Mouse (Mus musculus) intestine, embryonic 14.5 days (tissue): ENCODE measurements around the gene Wfdc8. TPM values are rescaled to one million over a fixed set of nuclear protein-coding genes. Genes with fewer than 3 reads are reported as not detected.
"Not testable (repeated sequence)": the region's sequence is repeated elsewhere in the genome, so short reads cannot be mapped to it uniquely, and the experiment has no call there.

Source experiments
- ATAC-seq: fragments of 200-750 bp; cut with Nextera tagmentation; replicated peaks from 2 replicates; pipeline ENCODE4 v1.8.0; 2017; ENCODE audit warnings: low read depth, moderate number of reproducible peaks, moderate TSS enrichment, moderate library complexity; ENCODE audit not compliant: low FRiP score, low TSS enrichment
- DNase-seq: peaks from one replicate; pipeline ENCODE4 v3.0.0-alpha.2; 2018; ENCODE audit warnings: low spot score
- H3K27ac ChIP-seq: fragments of 300-500 bp; sonication (generic); 2 replicates; pipeline ENCODE4 v1.5.1; 2014; ENCODE audit warnings: low read depth, mild to moderate bottlenecking, control low read depth
- H3K27me3 ChIP-seq: fragments of 300-500 bp; sonication (generic); replicated peaks from 2 replicates; pipeline ENCODE4 v1.6.1; 2014; ENCODE audit warnings: low read length, control low read depth; ENCODE audit not compliant: control insufficient read depth, insufficient read depth
- H3K36me3 ChIP-seq: fragments of 300-500 bp; sonication (generic); 2 replicates; pipeline ENCODE4 v1.6.1; 2014; ENCODE audit warnings: low read length, control low read depth; ENCODE audit not compliant: control insufficient read depth, insufficient read depth
- H3K4me1 ChIP-seq: fragments of 300-500 bp; sonication (generic); replicated peaks from 2 replicates; pipeline ENCODE4 v1.6.1; 2014; ENCODE audit warnings: low read length, control low read depth, mixed read lengths; ENCODE audit not compliant: control insufficient read depth, insufficient read depth
- H3K4me2 ChIP-seq: fragments of 300-500 bp; sonication (generic); 2 replicates; pipeline ENCODE4 v1.6.1; 2014; ENCODE audit warnings: low read length
- H3K4me3 ChIP-seq: fragments of 300-500 bp; sonication (generic); 2 replicates; pipeline ENCODE4 v1.5.1; 2014; ENCODE audit warnings: low read depth, low read length, control low read depth, mixed read lengths
- H3K9ac ChIP-seq: fragments of 300-500 bp; sonication (generic); 2 replicates; pipeline ENCODE4 v1.6.1; 2014; ENCODE audit warnings: mild to moderate bottlenecking, low read length
- H3K9me3 ChIP-seq: fragments of 300-500 bp; sonication (generic); 2 replicates; pipeline ENCODE4 v1.6.1; 2016; ENCODE audit warnings: low read length, control low read depth; ENCODE audit not compliant: control insufficient read depth
- WGBS: fragments of 180-500 bp; shearing (Covaris S2); extraction: QIAGEN DNeasy Blood & Tissue Kit; methylation state at CpG from one replicate; pipeline ENCODE4 v1.1.7; 2014; 5-methylcytosine and 5-hydroxymethylcytosine counted together
- polyA plus RNA-seq: library from polyadenylated mRNA; unstranded; fragments of >200 nt; fragmentation: Nextera tagmentation; extraction: Ambion mirVana; gene quantifications from 2 replicates; pipeline ENCODE4 v1.2.1, GENCODE M21; 2014

The Wfdc8 gene
- polyA plus RNA-seq, 1 experiment from 2014 or later, result not detected

DNA sequence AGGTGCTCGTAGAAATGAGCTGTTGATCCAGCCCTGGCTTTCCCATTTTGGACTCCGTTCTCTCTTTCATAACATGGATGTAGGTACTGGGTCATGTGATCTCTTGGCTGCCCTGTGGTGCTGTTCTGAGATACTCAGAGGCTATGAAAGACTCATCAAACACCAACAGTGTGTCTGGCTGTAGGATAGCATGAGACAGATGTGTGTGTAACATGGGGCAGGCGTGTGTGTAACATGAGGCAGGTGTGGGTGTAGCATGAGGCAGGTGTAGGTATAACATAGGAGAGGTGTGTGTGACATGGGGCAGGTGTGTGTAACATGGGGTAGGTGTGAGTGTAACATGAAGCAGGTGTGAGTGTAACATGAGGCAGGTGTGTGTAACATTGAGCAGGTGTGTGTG, 2.0 kb upstream of the Wfdc8 start:
- no peak for ATAC-seq
- Histone ChIP-seq H3K9me3 (no peaks in the 10 kb centered on the region), H3K4me2 (no peak overlapping the region), H3K27ac (no peak overlapping the region), H3K36me3 (no peaks in the 10 kb centered on the region), H3K4me1 (no peaks in the 10 kb centered on the region), H3K27me3 (no peaks in the 10 kb centered on the region), H3K4me3 (no peak overlapping the region), H3K9ac (no peak overlapping the region)
- 93% methylated on average over 3 of the region's 3 CpGs for WGBS
- no peak for DNase-seq

DNA sequence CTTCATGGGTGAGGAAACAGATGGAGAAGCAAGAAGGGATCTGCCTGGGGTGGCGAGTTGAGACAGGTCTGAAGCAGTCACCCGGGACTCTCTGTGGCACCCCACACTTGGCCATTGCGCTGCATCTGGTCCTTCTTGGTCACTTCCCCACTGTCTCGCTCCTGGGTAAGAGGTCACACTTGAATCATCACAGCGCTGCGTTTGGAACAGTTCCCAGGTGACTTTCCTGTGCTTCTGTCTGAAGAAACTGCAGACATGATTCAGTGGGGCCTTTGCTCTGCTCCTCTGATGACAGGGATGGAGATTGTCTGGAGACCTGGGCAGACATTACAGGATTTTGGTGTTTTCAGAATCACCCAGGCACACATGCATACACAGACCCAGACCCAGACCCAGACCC, 4.6 kb downstream of the Wfdc8 start:
- Histone ChIP-seq H3K9me3 (no peaks in the 10 kb centered on the region), H3K27ac (no peak overlapping the region), H3K36me3 (no peaks in the 10 kb centered on the region), H3K27me3 (no peaks in the 10 kb centered on the region), H3K4me3 (no peak overlapping the region), H3K9ac (no peak overlapping the region), H3K4me1 (no peaks in the 10 kb centered on the region), H3K4me2 (no peak overlapping the region)
- DNase-seq, result no peak
- no peak for ATAC-seq
- 78% methylated on average over 6 of the region's 6 CpGs for WGBS

DNA sequence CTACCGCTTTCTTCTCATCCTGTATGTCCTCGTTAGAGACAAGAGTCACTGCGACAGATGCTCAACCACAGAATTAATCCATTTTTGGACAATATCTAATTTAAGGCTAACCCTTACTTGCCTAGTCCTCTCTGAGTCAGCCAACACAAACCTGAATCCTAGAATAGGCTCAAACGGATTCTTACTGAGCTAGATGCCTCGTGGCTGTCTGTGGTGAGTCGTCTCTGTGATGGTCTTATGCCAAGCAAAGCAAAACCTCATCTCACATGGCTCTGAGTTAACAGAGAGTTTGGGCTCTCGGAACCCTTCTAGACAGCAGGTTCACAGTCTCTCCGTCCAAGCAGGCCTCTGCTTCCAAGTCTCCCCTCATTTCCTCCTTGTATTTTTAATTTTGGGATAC, 9.0 kb downstream of the Wfdc8 start:
- no peak overlapping the region for H3K4me3 ChIP-seq
- no peak overlapping the region for H3K27ac ChIP-seq
- H3K9me3 ChIP-seq, result no peaks in the 10 kb centered on the region
- no peaks in the 10 kb centered on the region for H3K27me3 ChIP-seq
- no peaks in the 10 kb centered on the region for H3K36me3 ChIP-seq
- no peak overlapping the region for H3K4me2 ChIP-seq
- 88% methylated on average over 8 of the region's 8 CpGs for WGBS
- H3K9ac ChIP-seq, result no peak overlapping the region
- ATAC-seq (no peak), DNase-seq (no peak)
- no peaks in the 10 kb centered on the region for H3K4me1 ChIP-seq

DNA sequence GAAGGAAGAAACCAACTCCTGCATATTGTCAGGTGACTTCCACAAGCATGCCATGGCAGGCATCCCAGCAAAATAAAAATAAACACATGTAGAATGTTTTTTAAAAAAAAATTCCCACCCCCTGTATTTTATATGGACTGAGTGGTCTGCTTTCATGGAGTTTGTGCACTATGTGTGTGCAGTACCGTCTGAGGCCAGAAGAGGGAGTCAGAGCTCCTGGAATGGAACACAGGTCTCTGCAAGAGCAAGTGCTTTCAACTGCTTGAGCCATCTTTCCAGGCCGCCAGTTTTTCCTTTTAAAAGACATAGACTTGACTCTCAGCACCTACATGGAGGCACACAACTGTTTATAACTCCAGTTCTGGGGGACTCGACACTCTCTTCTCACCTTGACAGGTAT, 9.9 kb downstream of the Wfdc8 start:
- no peaks in the 10 kb centered on the region for H3K36me3 ChIP-seq
- H3K9me3 ChIP-seq, result no peaks in the 10 kb centered on the region
- no peak overlapping the region for H3K4me3 ChIP-seq
- no peaks in the 10 kb centered on the region for H3K27me3 ChIP-seq
- no peak overlapping the region for H3K27ac ChIP-seq
- DNase-seq (no peak), ATAC-seq (no peak)
- H3K4me2 ChIP-seq, result no peak overlapping the region
- no peaks in the 10 kb centered on the region for H3K4me1 ChIP-seq
- no peak overlapping the region for H3K9ac ChIP-seq
- 93% methylated on average over 3 of the region's 3 CpGs for WGBS

DNA sequence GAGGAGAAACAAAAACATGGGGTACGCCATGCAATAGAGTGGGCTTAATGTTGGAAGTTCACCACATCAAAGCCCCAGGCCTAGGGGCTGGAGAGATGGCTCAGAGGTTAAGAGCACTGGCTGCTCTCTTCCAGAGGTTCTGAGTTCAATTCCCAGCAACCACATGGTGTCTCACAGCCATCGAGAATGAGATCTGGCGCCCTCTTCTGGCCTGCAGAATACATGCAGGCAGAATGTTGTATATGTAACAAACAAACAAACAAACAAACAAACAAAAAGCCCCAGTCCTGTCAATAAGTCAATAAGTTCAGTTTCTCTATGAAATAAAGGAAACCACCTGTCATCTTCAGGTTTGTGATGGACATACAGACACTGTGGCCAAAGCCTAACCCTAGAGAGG, 13.2 kb downstream of the Wfdc8 start:
- Histone ChIP-seq H3K36me3 (no peaks in the 10 kb centered on the region), H3K27me3 (no peaks in the 10 kb centered on the region), H3K9me3 (no peaks in the 10 kb centered on the region), H3K4me1 (no peaks in the 10 kb centered on the region), H3K9ac (no peak overlapping the region), H3K27ac (no peak overlapping the region), H3K4me2 (no peak overlapping the region), H3K4me3 (no peak overlapping the region)
- DNase-seq, result no peak
- 70% methylated on average over 3 of the region's 3 CpGs for WGBS
- no peak for ATAC-seq

DNA sequence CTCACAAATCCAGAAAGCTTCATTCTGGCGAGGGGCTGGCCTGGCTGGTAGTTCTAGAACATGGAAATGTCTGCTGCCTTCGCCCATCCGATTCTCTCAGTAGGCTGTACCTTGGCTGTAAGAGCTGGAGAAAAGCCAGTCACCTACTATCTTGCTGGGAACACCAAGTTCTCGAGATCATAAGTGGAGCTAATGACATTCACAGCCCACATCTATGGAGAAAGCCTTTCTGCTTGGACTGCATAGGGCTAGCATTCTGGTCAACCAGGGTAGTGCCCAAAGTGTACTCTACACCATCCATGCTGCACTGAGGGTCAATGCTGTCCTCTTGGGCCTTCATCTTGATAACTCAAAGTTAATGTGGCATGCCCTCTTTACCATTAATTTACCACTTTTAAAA, 19.9 kb downstream of the Wfdc8 start, which contains the start of gene Eppin:
Gene Eppin, minus strand, starts transcription at position 101 of the 400 bp plus-strand sequence.
- Histone ChIP-seq H3K27me3 (no peaks in the 10 kb centered on the region), H3K36me3 (no peaks in the 10 kb centered on the region), H3K4me1 (no peaks in the 10 kb centered on the region), H3K4me3 (no peak within 1 kb of the TSS), H3K27ac (no peak within 1 kb of the TSS), H3K9ac (no peak within 1 kb of the TSS), H3K4me2 (no peak within 1 kb of the TSS), H3K9me3 (no peaks in the 10 kb centered on the region)
- ATAC-seq, result no peak
- WGBS, result 84% methylated on average over 4 of the region's 4 CpGs
- no peak for DNase-seq

DNA sequence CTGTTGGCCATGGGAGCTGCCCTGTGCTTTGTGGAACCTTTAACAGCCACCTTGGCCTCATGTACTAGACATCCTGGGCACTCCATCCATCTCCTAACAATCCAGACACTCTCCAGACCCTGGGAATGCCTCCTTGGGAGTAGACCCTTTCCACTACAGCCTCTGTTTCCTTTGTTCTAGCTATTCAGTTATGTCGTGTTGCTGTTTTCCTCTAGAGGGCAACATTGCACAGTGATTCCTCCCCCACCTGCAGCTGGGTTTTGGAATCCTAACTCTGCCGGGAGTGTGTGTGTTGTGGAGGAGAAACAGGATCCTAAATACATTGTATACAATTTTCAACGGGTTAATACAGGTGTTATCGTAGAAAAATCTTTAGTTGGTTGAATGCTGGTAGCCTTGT, 21.4 kb downstream of the Wfdc8 start:
- peak; percentile 59 for DNase-seq
- ATAC-seq, result peak; percentile 32; the same call in 1 of the 2 replicates

DNA sequence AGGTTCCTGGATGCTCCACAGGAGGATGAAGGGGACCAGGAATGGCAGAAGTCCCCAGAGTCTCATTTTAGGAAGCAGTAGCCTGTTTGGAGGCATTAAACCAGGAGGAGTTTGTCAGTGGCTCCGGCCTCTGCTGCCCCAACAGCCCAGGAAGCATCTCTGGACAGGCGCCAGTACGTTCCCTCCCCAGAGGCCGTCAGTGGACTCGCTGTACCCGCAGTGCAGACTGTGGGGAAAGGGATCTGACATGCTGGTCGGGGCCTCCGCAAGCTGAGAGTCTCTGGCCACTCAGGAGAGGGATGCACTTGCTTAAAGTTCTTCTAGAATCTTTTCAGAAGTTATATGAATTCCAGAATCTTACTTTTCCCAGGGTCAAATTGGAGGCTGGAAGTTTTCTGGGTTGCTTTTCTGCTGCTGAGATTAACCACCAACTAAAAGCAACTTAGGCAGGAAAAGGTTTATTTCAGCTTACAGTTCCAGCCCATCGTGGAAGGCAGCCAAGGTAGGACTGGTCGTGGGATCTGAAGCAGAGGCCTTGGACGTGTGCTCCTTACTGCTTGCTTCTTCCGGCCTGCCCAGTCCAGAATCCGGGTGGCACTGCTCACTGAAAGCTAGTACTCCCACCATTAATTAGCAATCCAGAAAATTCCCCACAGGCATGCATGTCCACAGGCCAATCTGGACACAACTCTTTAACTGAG, 28.3 kb downstream of the Wfdc8 start, which contains the start of gene Wfdc6a:
Gene Wfdc6a, minus strand, starts transcription at position 423 of the 701 bp plus-strand sequence.
- not testable (repeated sequence) for H3K9ac ChIP-seq, DNase-seq, H3K4me2 ChIP-seq, H3K36me3 ChIP-seq, H3K9me3 ChIP-seq, H3K4me1 ChIP-seq, H3K27me3 ChIP-seq, H3K4me3 ChIP-seq, ATAC-seq
- peak within 1 kb of the TSS; percentile 38; the same call in 1 of the 2 replicates for H3K27ac ChIP-seq
- WGBS, result 42% methylated on average over 13 of the region's 13 CpGs

More for the DNA sequence above, 21.4 kb downstream of the Wfdc8 start:
- Histone ChIP-seq H3K27ac (no peak overlapping the region), H3K36me3 (no peaks in the 10 kb centered on the region), H3K4me3 (no peak overlapping the region), H3K27me3 (no peaks in the 10 kb centered on the region), H3K9ac (no peak overlapping the region), H3K4me1 (no peaks in the 10 kb centered on the region), H3K9me3 (no peaks in the 10 kb centered on the region), H3K4me2 (no peak overlapping the region)
- 8% methylated on average over 4 of the region's 4 CpGs for WGBS

DNA sequence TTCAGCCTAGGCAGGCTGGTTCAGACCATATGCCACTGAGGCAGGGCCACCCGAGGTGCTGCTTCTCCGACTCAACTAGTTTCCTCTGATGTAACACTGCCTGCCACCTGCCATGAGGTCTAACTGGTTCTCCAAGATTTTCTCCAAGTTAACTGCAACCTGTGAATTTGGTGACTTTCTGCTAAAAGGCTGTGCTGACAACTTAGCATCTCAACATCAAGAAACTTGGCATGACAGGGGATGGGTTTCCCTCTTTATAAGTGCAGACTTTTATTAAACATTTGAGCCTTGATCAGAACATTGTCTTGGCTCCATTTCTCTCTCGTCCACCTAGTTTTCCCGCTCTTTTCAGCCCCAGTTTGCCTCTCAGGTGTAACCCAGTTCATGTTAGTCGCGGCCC, 40.1 kb downstream of the Wfdc8 start, which contains the start of gene Spint3:
Gene Spint3, minus strand, starts transcription at position 101 of the 400 bp plus-strand sequence.
- 79% methylated on average over 6 of the region's 6 CpGs for WGBS
- DNase-seq, H3K27me3 ChIP-seq: not testable (repeated sequence)

More for the DNA sequence above, 40.1 kb downstream of the Wfdc8 start, which contains the start of gene Spint3:
- H3K36me3 ChIP-seq, H3K27ac ChIP-seq, H3K9me3 ChIP-seq, H3K4me3 ChIP-seq, H3K4me2 ChIP-seq, H3K4me1 ChIP-seq, H3K9ac ChIP-seq, ATAC-seq: not testable (repeated sequence)
